Mouse (Mus musculus) CH12.LX (cell line): Measurements from ENCODE around the gene Srgap2. TPM values are rescaled to one million over a fixed set of nuclear protein-coding genes. Genes with fewer than 3 reads are reported as not detected.
A peak's percentile ranks its signal among the peaks of the same experiment; 100 is the strongest.

ENCODE experiments used
- DNase-seq: peaks from one replicate; pipeline ENCODE4 v3.0.0-alpha.2; 2013; ENCODE audit errors: extremely low read depth
- H3K27ac ChIP-seq: 2 replicates; pipeline ENCODE4 v1.5.1; 2012; ENCODE audit warnings: low read depth, mild to moderate bottlenecking, control low read depth, moderate library complexity; ENCODE audit not compliant: insufficient read depth
- H3K27me3 ChIP-seq: replicated peaks from 2 replicates; pipeline ENCODE3; 2012; ENCODE audit warnings: inconsistent platforms
- H3K36me3 ChIP-seq, 2 experiments: replicated peaks in 1 of 2; 2 replicates each; pipeline versions ENCODE3 to v1.6.1; 2012; ENCODE audit warnings: inconsistent platforms in 1 of 2, low read length in 1 of 2, mild to moderate bottlenecking in 1 of 2, mixed read lengths in 1 of 2, moderate library complexity in 1 of 2; ENCODE audit not compliant: control insufficient read depth in 1 of 2, insufficient read depth in 1 of 2
- H3K4me1 ChIP-seq, 2 experiments: 2 replicates each; pipeline ENCODE4 v1.6.1; 2012; ENCODE audit warnings: inconsistent platforms in 1 of 2, moderate library complexity in 1 of 2; ENCODE audit not compliant: insufficient read depth in 2 of 2, control insufficient read depth in 1 of 2
- H3K4me2 ChIP-seq: 2 replicates; pipeline ENCODE4 v1.6.1; 2012; ENCODE audit warnings: low read depth, mild to moderate bottlenecking, control low read depth; ENCODE audit not compliant: poor library complexity, insufficient read depth, severe bottlenecking
- H3K4me3 ChIP-seq, 3 experiments: fragments of 150-350 bp in 1 of 3; sonication (generic) in 1 of 3; replicated peaks in 1 of 3; 2 replicates each; pipeline versions ENCODE3 to v1.5.1; 2011 to 2012; ENCODE audit warnings: low read depth in 2 of 3, low read length in 2 of 3, mild to moderate bottlenecking in 2 of 3, moderate library complexity in 2 of 3, control low read depth in 1 of 3, improper control_type of control experiment in 1 of 3, inconsistent platforms in 1 of 3, mixed read lengths in 1 of 3; ENCODE audit not compliant: poor library complexity in 1 of 3
- H3K79me2 ChIP-seq: replicated peaks from 2 replicates; pipeline ENCODE4 v1.6.1; 2012; ENCODE audit warnings: mild to moderate bottlenecking, moderate library complexity; ENCODE audit not compliant: control insufficient read depth, poor library complexity, insufficient read depth, severe bottlenecking; ENCODE audit errors: extremely low read depth
- H3K9ac ChIP-seq: 2 replicates; pipeline ENCODE4 v1.6.1; 2012; ENCODE audit warnings: low read depth, mild to moderate bottlenecking, control low read depth, moderate library complexity; ENCODE audit not compliant: insufficient read depth
- H3K9me3 ChIP-seq: replicated peaks from 2 replicates; pipeline ENCODE3; 2012; ENCODE audit warnings: low read length, inconsistent platforms, mixed read lengths
- CTCF ChIP-seq, 2 experiments: IDR thresholded peaks in 1 of 2; conservative IDR thresholded peaks in 1 of 2; 2 replicates each; pipeline ENCODE4 v1.5.1; 2011 to 2012; ENCODE audit warnings: low read depth in 2 of 2, low read length in 2 of 2, improper control_type of control experiment in 1 of 2, inconsistent platforms in 1 of 2, mild to moderate bottlenecking in 1 of 2, moderate library complexity in 1 of 2
- RAD21 ChIP-seq: IDR thresholded peaks from 2 replicates; pipeline ENCODE4 v1.6.1; 2011; ENCODE audit warnings: low read depth, mild to moderate bottlenecking, low read length, improper control_type of control experiment, moderate library complexity
- RCOR1 ChIP-seq: conservative IDR thresholded peaks from 2 replicates; pipeline ENCODE4 v1.6.1; 2012; ENCODE audit warnings: low read depth, mild to moderate bottlenecking, inconsistent platforms, low read length, improper control_type of control experiment
- SMC3 ChIP-seq: IDR thresholded peaks from 2 replicates; pipeline ENCODE4 v1.6.1; 2011; ENCODE audit warnings: low read depth, low read length, improper control_type of control experiment
- dilution Hi-C: fragments of 300-500 bp; cut with MboI; formaldehyde crosslinking; loops from 2 replicates; pipeline ENCODE4 v1.14.3; 2020; ENCODE audit warnings: low sequenced_read_pairs; ENCODE audit not compliant: extremely low pct_unique_long_range_greater_than_20kb, extremely low pct_ligation_motif_present
- in situ Hi-C: fragments of 300-500 bp; cut with MboI; formaldehyde crosslinking; loops from 3 replicates; pipeline ENCODE4 v1.14.3; 2019; ENCODE audit warnings: low sequenced_read_pairs, low pct_ligation_motif_present, low pct_unique_long_range_greater_than_20kb, mixed read lengths
- polyA plus RNA-seq: library from polyadenylated mRNA; unstranded; fragments of >175 nt; gene quantifications from 2 replicates; pipeline ENCODE4 v1.2.1, GENCODE M21; 2012; ENCODE audit warnings: low read depth; ENCODE audit not compliant: insufficient read length
- total RNA-seq, 2 experiments: library from RNA; depleted of rRNA; stranded (reverse); fragments of 300-350 nt in 1 of 2; fragments of >200 nt in 1 of 2; gene quantifications; 2 replicates each; pipeline ENCODE4 v1.2.3; 2012 to 2014

Srgap2 gene
- total and polyA plus RNA-seq, 3 experiments, result 9.7 to 28.1 (median 26.8) TPM

DNA sequence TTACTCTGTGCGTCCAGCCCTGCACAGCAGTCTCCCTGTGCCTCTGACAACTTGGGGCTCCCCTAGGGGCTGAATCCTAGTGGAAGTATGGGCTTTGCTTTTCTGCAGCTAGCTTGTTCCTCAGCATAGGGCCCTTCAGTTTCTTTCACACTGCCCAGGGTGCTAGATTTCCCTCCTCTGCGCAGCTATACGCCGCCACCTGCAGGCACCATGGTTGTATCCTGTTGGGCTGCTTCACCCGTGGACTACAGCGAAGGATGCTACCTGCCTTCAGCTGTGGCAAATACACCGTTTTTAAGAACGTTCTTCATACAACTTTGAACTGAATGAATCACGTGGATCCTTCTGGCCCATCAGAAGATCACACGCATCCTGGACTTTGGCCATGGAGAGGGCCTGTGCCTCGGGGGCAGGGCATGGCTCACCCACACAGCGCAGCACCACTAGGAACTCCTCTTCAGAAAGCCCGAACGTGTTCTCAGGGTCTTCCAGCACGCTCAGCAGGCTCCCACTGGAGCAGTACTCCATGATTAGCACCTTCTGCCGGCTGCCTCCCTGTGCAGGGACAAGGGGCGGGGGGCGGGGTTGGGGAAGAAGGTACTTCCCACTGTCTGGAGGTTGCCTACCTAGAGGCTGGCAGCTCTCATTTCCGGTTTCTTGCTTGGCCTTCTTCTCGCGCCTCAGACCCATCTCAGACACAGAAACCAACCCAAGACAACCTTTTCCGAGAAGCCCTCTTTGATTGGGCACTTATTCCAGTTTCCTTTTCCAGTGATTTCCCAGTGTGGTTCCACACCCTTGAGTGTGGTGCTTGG lies 252.2 kb downstream of the Srgap2 start:
- H3K79me2 ChIP-seq, result peaks cover 18% of the 10 kb centered on the region
- peaks cover 45 to 74% of the 10 kb centered on the region in 2 experiments for H3K36me3 ChIP-seq
- in situ Hi-C loops, result no loop called here
- no peak overlapping the region for H3K9ac ChIP-seq
- H3K9me3 ChIP-seq, result no peaks in the 10 kb centered on the region
- peaks cover 10 to 60% of the 10 kb centered on the region in 2 experiments for H3K4me1 ChIP-seq
- no peak for DNase-seq
- no peak overlapping the region for H3K27ac ChIP-seq
- no peak overlapping the region for H3K4me2 ChIP-seq
- TF ChIP-seq SMC3 (no peak), CTCF (conservative IDR thresholded peaks at IDR 0.05 in 1 of 2, IDR thresholded peaks at IDR 0.05 in 1 of 2; ENCODE audit: low read depth in 2 of 2, low read length in 2 of 2) (peak in 1 of 2 experiments; percentile 37; a peak in 2 of 4 replicates)
- dilution Hi-C loops, result no loop called here
- no peak overlapping the region for H3K4me3 ChIP-seq
- H3K27me3 ChIP-seq, result no peaks in the 10 kb centered on the region

GRCm38 (mm10) chr1:131269797-131270578 lies 257.2 kb downstream of the Srgap2 start:
- H3K79me2 ChIP-seq, result no peaks in the 10 kb centered on the region
- H3K4me2 ChIP-seq, result no peak overlapping the region
- H3K27ac ChIP-seq, result no peak overlapping the region
- peak; percentile 87 to 89 for TF ChIP-seq CTCF (conservative IDR thresholded peaks at IDR 0.05 in 1 of 2, IDR thresholded peaks at IDR 0.05 in 1 of 2; ENCODE audit: low read depth in 2 of 2, low read length in 2 of 2)
- peak; percentile 74 for TF ChIP-seq RAD21
- TF ChIP-seq RCOR1, result no peak
- TF ChIP-seq SMC3, result peak; percentile 65
- DNase-seq, result peak; percentile 79
- in situ Hi-C loops (no loop called here), dilution Hi-C loops (no loop called here)
- H3K9me3 ChIP-seq, result no peaks in the 10 kb centered on the region
- H3K4me3 ChIP-seq, result no peak overlapping the region
- peaks cover 76 to 98% of the 10 kb centered on the region in 2 experiments for H3K36me3 ChIP-seq
- no peak overlapping the region for H3K9ac ChIP-seq
- no peaks in the 10 kb centered on the region for H3K27me3 ChIP-seq
- peaks cover 0 to 28% of the 10 kb centered on the region in 2 experiments; a peak in 2 of 4 replicates for H3K4me1 ChIP-seq

DNA sequence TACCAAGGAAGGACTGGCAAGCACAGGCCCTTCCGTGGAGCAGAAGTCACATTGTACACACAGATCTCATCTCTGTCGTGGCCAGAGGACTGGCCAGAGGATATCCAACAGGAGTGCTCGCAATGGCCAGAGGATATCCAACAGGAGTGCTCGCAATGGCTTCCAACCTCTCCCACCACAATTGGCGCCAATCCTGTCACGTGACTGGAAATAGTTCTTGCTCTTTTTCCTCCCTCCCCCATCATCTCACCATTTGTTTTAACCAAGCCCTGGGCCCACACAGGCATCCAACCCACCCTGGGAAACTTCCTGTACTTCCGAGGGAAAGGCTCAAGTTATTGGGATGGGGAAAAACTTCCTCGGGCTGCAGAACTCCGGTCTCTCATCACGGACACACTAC lies 258.4 kb downstream of the Srgap2 start:
- no peak overlapping the region for H3K9ac ChIP-seq
- H3K27me3 ChIP-seq, result no peaks in the 10 kb centered on the region
- in situ Hi-C loops (no loop called here), dilution Hi-C loops (no loop called here)
- H3K27ac ChIP-seq, result no peak overlapping the region
- no peak overlapping the region for H3K4me3 ChIP-seq
- peaks cover 76 to 97% of the 10 kb centered on the region in 2 experiments for H3K36me3 ChIP-seq
- no peaks in the 10 kb centered on the region for H3K9me3 ChIP-seq
- no peak for TF ChIP-seq RCOR1
- no peaks in the 10 kb centered on the region for H3K79me2 ChIP-seq
- no peak for DNase-seq
- H3K4me1 ChIP-seq, result peaks cover 0 to 21% of the 10 kb centered on the region in 2 experiments; a peak in 2 of 4 replicates
- H3K4me2 ChIP-seq, result no peak overlapping the region
